In genomic region chr8:64634901-64635300, GRCm38 (mm10) we compare ENCODE assay signal across 20 mouse cellular contexts. TPM values are rescaled to one million over a fixed set of nuclear protein-coding genes. Genes with fewer than 3 reads are reported as not detected.
DNase-seq lines count a peak whose midpoint lies in the region; TF ChIP-seq lines count a peak whose summit lies in the region.
"Had no signal": no experiment of that assay in that cellular context is flagged by ENCODE, and none has a peak within 500 bp of the region (broad histone marks: within the 10 kb centered on the region; RNA-seq: fewer than 3 reads in every experiment).

No protein-coding gene starts in this region.

- H3K4me1 ChIP-seq in cerebellum, adult 2 months (ENCODE audit: control insufficient read depth, insufficient read depth, low read length), result peaks cover 9% of the 10 kb centered on the region
- H3K4me1 ChIP-seq in cortical plate, adult 2 months (ENCODE audit: control insufficient read depth, insufficient read depth, low read length), result peaks cover 8% of the 10 kb centered on the region; the same call in 1 of the 2 replicates
- H3K4me1 ChIP-seq in olfactory bulb, adult 2 months (ENCODE audit: control insufficient read depth, insufficient read depth, low read length), result no peaks in the 10 kb centered on the region
- H3K4me1 ChIP-seq: heart, embryonic 10.5 days; heart, embryonic 13.5 days; hindbrain, embryonic 12.5 days; hindbrain, embryonic 15.5 days had no signal

- TF ChIP-seq CTCF in cerebellum, adult 2 months (IDR thresholded peaks at IDR 0.05; ENCODE audit: borderline replicate concordance, insufficient read depth, low read depth, low read length), result no peak
- TF ChIP-seq CTCF in cortical plate, adult 2 months (IDR thresholded peaks at IDR 0.05; ENCODE audit: extremely low read depth, insufficient read depth, low read length), result no peak
- TF ChIP-seq CTCF in olfactory bulb, adult 2 months (IDR thresholded peaks at IDR 0.05; ENCODE audit: insufficient read depth, low read depth, low read length), result no peak

- no peak overlapping the region for H3K4me3 ChIP-seq in cerebellum, adult 2 months (replicated peaks; ENCODE audit: insufficient read depth, low read depth, low read length)
- no peak overlapping the region for H3K4me3 ChIP-seq in cortical plate, adult 2 months (ENCODE audit: insufficient read depth, low read length)
- H3K4me3 ChIP-seq in olfactory bulb, adult 2 months (ENCODE audit: insufficient read depth, low read depth, low read length), result no peak overlapping the region
- H3K4me3 ChIP-seq: gastrocnemius, adult 2 months; heart, adult 2 months; heart, embryonic 10.5 days; heart, embryonic 13.5 days; hindbrain, embryonic 12.5 days; hindbrain, embryonic 15.5 days had no signal

- TF ChIP-seq POLR2A in cerebellum, adult 2 months (IDR thresholded peaks at IDR 0.05; ENCODE audit: borderline replicate concordance, insufficient read depth, low read length), result no peak
- TF ChIP-seq POLR2A in cortical plate, adult 2 months (IDR thresholded peaks at IDR 0.05; ENCODE audit: extremely low read depth, insufficient read depth, low read length), result no peak
- TF ChIP-seq POLR2A in olfactory bulb, adult 2 months (IDR thresholded peaks at IDR 0.05; ENCODE audit: insufficient read depth, low read depth, low read length), result no peak

- no peak for DNase-seq in cerebellum, adult 2 months
- no peak for DNase-seq in cerebellum, postnatal 4 days (ENCODE audit: low spot score in 2 of 2)
- peak; percentile 28 for DNase-seq in kidney, adult 9 months
- DNase-seq in kidney, postnatal 4 days, result no peak
- DNase-seq in yolk sac, embryonic 10.5 days (ENCODE audit: low spot score), result no peak
- DNase-seq: adrenal gland, adult 8-10 months; adrenal gland, postnatal 25 days; cerebellum, adult 11-12 months; cerebellum, postnatal 14 days; forebrain, postnatal 0 days; gastrocnemius, adult 2 months; gastrocnemius, postnatal 14 days; heart, adult 2 months; heart, postnatal 14 days had no signal

- 33% methylated on average over 3 of the region's 3 CpGs for WGBS in cerebellum, adult 2 months
- 88% methylated on average over 3 of the region's 3 CpGs for WGBS in olfactory bulb, adult 2 months

- no peaks in the 10 kb centered on the region for H3K27me3 ChIP-seq in cerebellum, adult 2 months (ENCODE audit: control insufficient read depth, insufficient read depth, low read length)
- H3K27me3 ChIP-seq: heart, embryonic 13.5 days; hindbrain, embryonic 12.5 days; hindbrain, embryonic 15.5 days had no signal

- H3K27ac ChIP-seq in cerebellum, adult 2 months (ENCODE audit: insufficient read depth, low read length), result peak overlapping the region; percentile 29; the same call in 1 of the 2 replicates
- H3K27ac ChIP-seq in cortical plate, adult 2 months (ENCODE audit: insufficient read depth, low read length), result peak overlapping the region; percentile 45; the same call in 1 of the 2 replicates
- 0 out of 2 replicates have a peak overlapping the region, but pooled peaks have one; percentile 31 for H3K27ac ChIP-seq in olfactory bulb, adult 2 months (ENCODE audit: insufficient read depth, low read depth, low read length)
- H3K27ac ChIP-seq: gastrocnemius, adult 2 months; heart, adult 2 months; heart, embryonic 10.5 days; heart, embryonic 13.5 days; hindbrain, embryonic 12.5 days; hindbrain, embryonic 15.5 days had no signal

RNA-seq across cellular contexts. Expression of gene Cpe, which starts 58.0 kb away (rescaled TPM):
- polyA plus RNA-seq in cerebellum, adult 2 months (2012; rRNA removed), result 673 and 722 TPM in 2 replicates
- 1,729 and 1,769 TPM in 2 replicates for polyA plus RNA-seq in cortical plate, adult 2 months (2012; rRNA removed)
- polyA plus RNA-seq in olfactory bulb, adult 2 months (2012; ENCODE audit: insufficient read depth, insufficient read length, low replicate concordance, missing spikeins), result 578 and 655 TPM in 2 replicates
